Mouse (Mus musculus): Measurements from ENCODE around the gene Armc5. TPM values are rescaled to one million over a fixed set of nuclear protein-coding genes. Genes with fewer than 3 reads are reported as not detected.

Armc5 gene
- polyA plus RNA-seq, 1 experiment = 57.1 TPM

DNA sequence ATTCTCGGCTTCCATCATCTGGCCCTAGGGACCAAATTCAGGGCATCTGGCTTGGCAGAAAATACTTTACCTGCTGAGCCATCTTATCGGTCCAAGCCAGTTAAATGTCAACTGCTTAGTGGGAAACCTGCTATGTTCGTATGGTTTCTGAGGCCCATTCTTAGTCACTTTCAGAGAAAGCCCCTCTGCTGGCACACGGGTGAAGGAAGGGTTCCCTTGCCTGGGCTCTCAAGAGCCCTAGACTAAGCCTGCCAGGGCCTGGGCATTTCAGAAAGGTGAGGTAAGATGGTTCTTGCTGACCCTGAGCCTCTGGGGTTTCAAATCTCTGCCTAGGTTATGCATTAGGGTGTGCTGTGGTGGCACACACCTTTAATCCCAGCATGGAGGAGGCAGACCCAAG is 8.4 kb downstream of the Armc5 start:
- TF ChIP-seq CTCF (IDR thresholded peaks at IDR 0.05; ENCODE audit: extremely low read depth, insufficient read length, insufficient replicate concordance, low read depth, low read length) = no peak
- TF ChIP-seq POLR2A (IDR thresholded peaks at IDR 0.05; ENCODE audit: low read depth, low read length) = no peak
- Histone ChIP-seq H3K27me3 (ENCODE audit: control insufficient read depth, insufficient read depth, low read length) (no peaks in the 10 kb centered on the region), H3K4me3 (ENCODE audit: low read depth, low read length) (no peak overlapping the region), H3K4me1 (ENCODE audit: control insufficient read depth, insufficient read depth, insufficient read length, low read length) (no peaks in the 10 kb centered on the region; the same call in 1 of the 2 replicates), H3K27ac (ENCODE audit: insufficient read depth, low read depth, low read length) (peak overlapping the region; percentile 81), H3K36me3 (ENCODE audit: control insufficient read depth, insufficient read depth, low read length) (peaks cover 38% of the 10 kb centered on the region)
- WGBS = 94% methylated on average over 4 of the region's 4 CpGs

DNA sequence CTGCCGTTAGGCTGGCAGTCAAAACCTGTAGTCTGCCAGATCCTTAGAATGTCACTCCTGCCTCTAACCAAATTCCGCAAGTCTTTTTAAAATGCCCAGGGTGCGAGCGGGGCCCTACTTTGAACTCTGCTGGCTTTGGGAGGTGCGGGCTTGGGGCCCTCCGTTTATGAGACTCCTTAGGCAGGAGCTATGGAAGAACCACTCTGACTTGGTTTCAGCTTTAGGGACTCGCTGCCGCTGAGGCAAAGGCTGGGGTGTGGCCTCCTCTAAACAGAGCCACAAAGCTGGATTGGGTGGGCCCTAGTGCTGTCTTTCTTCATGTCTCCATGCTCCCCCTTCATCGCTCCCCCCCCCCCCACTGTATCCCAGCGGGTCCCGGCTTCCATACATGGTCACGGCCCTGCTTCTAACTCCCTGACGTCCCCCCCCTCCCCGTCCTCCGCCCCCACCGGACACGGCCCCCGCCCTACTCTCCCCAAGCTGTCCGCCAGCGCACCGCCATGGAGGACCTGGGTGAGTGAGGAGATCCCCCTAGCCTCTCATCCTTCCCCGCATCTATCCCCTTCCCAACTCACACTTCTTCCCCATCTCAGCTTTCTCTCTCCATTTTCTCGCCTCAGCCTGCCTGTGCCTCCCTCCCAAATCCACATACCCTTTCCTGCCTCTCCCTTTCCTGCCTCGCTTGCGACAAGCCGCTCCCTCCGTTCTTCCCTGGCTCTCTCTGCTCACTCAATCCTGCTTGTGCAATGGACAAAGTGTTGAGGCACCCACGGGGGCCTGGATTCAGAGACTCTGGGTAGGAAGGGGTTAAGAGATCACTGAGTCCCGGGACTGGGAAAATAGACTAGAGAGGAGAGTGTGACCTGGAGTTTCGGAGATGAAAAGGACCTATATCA is 9.6 kb downstream of the Armc5 start, which contains the start of gene Tgfb1i1:
Gene Tgfb1i1, plus strand, starts transcription at position 317 of the 896 bp plus-strand sequence.
- no peak for TF ChIP-seq POLR2A (IDR thresholded peaks at IDR 0.05; ENCODE audit: low read depth, low read length)
- no peak for TF ChIP-seq CTCF (IDR thresholded peaks at IDR 0.05; ENCODE audit: extremely low read depth, insufficient read length, insufficient replicate concordance, low read depth, low read length)
- Histone ChIP-seq H3K27me3 (ENCODE audit: control insufficient read depth, insufficient read depth, low read length) (no peaks in the 10 kb centered on the region), H3K36me3 (ENCODE audit: control insufficient read depth, insufficient read depth, low read length) (peaks cover 28% of the 10 kb centered on the region), H3K4me1 (ENCODE audit: control insufficient read depth, insufficient read depth, insufficient read length, low read length) (no peaks in the 10 kb centered on the region; the same call in 1 of the 2 replicates), H3K4me3 (ENCODE audit: low read depth, low read length) (peak within 1 kb of the TSS; percentile 70), H3K27ac (ENCODE audit: insufficient read depth, low read depth, low read length) (peak within 1 kb of the TSS; percentile 94)
- WGBS = 13% methylated on average over 28 of the region's 30 CpGs

DNA sequence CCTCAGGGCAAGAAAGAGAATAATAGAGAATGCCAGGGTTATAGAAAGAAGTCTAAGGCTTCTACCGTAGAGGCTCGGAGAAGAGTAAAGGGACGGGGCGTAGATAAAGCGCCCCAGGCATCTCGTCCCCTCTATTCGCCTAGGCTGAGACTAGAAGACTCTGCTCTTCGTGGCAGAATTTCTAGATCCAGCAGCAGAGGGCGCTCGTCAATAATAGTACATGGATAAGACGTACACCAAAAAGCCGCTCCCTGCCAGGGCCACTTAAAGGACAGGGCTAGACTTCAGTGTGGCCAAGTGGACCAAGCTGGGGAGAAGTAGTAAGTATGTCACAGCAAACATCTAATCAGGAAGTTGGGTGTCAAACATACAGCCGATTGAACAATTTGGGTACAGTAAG is 10.3 kb downstream of the Armc5 start:
- H3K4me3 ChIP-seq (ENCODE audit: low read depth, low read length) = peak overlapping the region; percentile 70; the same call in 1 of the 2 replicates

DNA sequence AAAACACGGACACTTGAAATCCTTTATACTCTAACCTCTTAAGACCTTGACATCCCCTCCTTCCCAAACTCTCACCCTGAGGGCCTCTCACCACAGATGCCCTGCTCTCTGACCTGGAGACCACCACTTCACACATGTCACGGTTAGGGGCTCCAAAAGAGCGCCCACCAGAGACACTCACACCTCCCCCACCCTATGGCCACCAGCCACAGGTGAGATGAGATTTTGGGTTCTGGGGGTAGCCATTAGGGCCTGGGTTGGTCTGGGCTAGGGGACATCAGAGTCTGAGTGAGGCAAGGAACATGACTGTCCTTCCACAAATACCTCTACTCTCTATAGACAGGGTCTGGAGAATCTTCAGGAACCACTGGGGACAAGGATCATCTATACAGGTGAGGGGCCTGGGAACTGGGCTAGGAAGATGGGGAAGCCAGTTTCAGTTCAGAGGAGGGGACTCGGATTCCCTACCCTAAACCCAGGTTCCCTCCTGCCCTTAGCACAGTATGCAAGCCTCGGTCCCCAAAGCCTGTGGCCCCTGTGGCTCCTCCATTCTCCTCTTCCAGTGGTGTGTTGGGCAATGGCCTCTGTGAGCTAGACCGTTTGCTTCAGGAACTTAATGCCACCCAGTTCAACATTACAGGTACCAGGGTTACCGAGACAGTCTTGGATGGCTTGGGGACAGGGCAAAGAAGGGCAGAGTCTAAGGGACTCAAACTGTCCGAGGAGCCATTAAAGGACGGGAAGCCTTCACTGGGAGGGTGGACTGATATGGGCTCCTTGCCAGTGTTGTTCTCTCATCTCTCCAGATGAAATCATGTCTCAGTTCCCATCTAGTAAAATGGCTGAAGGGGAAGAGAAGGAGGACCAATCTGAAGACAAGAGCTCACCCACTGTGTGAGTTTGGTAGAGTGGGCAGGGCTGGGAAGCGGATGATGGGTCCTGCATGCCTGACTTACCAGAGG is 11.2 kb downstream of the Armc5 start:
- Histone ChIP-seq H3K27me3 (ENCODE audit: control insufficient read depth, insufficient read depth, low read length) (no peaks in the 10 kb centered on the region), H3K4me1 (ENCODE audit: control insufficient read depth, insufficient read depth, insufficient read length, low read length) (peaks cover 3% of the 10 kb centered on the region), H3K36me3 (ENCODE audit: control insufficient read depth, insufficient read depth, low read length) (peaks cover 16% of the 10 kb centered on the region), H3K27ac (ENCODE audit: insufficient read depth, low read depth, low read length) (peak overlapping the region; percentile 17; the same call in 1 of the 2 replicates), H3K4me3 (ENCODE audit: low read depth, low read length) (peak overlapping the region; percentile 49)
- TF ChIP-seq POLR2A (IDR thresholded peaks at IDR 0.05; ENCODE audit: low read depth, low read length) (no peak), CTCF (IDR thresholded peaks at IDR 0.05; ENCODE audit: extremely low read depth, insufficient read length, insufficient replicate concordance, low read depth, low read length) (no peak)
- WGBS = 76% methylated on average over 10 of the region's 10 CpGs

More for the DNA sequence above, 10.3 kb downstream of the Armc5 start:
- 2% methylated on average over 13 of the region's 13 CpGs for WGBS
- TF ChIP-seq CTCF (IDR thresholded peaks at IDR 0.05; ENCODE audit: extremely low read depth, insufficient read length, insufficient replicate concordance, low read depth, low read length) (peak; percentile 77; the same call in 1 of the 2 replicates), POLR2A (IDR thresholded peaks at IDR 0.05; ENCODE audit: low read depth, low read length) (no peak)
- Histone ChIP-seq H3K27me3 (ENCODE audit: control insufficient read depth, insufficient read depth, low read length) (no peaks in the 10 kb centered on the region), H3K27ac (ENCODE audit: insufficient read depth, low read depth, low read length) (peak overlapping the region; percentile 94), H3K36me3 (ENCODE audit: control insufficient read depth, insufficient read depth, low read length) (peaks cover 22% of the 10 kb centered on the region), H3K4me1 (ENCODE audit: control insufficient read depth, insufficient read depth, insufficient read length, low read length) (no peaks in the 10 kb centered on the region; the same call in 1 of the 2 replicates)

DNA sequence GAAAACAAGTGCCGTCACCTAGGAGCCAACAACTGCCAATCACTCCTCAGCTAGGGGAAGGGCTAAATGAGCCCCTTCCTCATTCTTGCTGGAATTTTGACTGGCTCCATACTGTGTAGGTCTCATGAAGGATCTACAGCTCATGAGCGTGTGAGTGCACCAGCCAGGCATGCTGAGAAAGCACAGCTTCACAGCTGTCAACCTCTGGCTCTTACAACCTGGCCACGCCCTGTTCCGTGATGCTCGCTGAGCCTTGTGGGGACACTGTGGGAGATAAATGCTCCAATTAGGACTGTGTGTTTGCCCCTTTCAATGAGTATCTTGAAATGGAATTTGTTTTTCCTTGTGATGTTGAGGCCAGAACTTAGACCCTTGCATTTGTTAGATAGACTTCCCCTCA is 12.9 kb downstream of the Armc5 start:
- Histone ChIP-seq H3K4me1 (ENCODE audit: control insufficient read depth, insufficient read depth, insufficient read length, low read length) (peaks cover 3% of the 10 kb centered on the region), H3K27ac (ENCODE audit: insufficient read depth, low read depth, low read length) (no peak overlapping the region), H3K4me3 (ENCODE audit: low read depth, low read length) (no peak overlapping the region), H3K36me3 (ENCODE audit: control insufficient read depth, insufficient read depth, low read length) (peaks cover 6% of the 10 kb centered on the region; the same call in 1 of the 2 replicates), H3K27me3 (ENCODE audit: control insufficient read depth, insufficient read depth, low read length) (no peaks in the 10 kb centered on the region)
- TF ChIP-seq CTCF (IDR thresholded peaks at IDR 0.05; ENCODE audit: extremely low read depth, insufficient read length, insufficient replicate concordance, low read depth, low read length) = no peak
- no peak for TF ChIP-seq POLR2A (IDR thresholded peaks at IDR 0.05; ENCODE audit: low read depth, low read length)
- 54% methylated on average over 5 of the region's 5 CpGs for WGBS

DNA sequence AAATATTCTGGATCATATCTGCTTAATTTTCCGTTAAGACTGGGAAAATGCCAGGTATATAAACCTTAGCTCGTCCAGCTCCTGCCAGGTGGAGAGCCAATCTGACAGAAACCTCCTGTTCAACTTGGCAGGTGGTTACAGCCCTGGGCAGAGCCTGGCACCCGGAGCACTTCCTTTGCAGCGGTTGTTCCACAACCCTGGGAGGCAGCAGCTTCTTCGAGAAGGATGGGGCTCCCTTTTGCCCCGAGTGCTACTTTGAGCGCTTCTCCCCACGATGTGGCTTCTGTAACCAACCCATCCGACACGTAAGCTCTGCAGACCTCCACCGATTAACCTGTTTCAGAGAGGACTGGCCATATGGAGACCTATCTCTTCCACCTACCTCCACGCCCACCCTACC is 14.8 kb downstream of the Armc5 start:
- TF ChIP-seq POLR2A (IDR thresholded peaks at IDR 0.05; ENCODE audit: low read depth, low read length) (no peak), CTCF (IDR thresholded peaks at IDR 0.05; ENCODE audit: extremely low read depth, insufficient read length, insufficient replicate concordance, low read depth, low read length) (no peak)
- no peak overlapping the region for H3K4me3 ChIP-seq (ENCODE audit: low read depth, low read length)
- H3K4me1 ChIP-seq (ENCODE audit: control insufficient read depth, insufficient read depth, insufficient read length, low read length) = peaks cover 5% of the 10 kb centered on the region
- H3K36me3 ChIP-seq (ENCODE audit: control insufficient read depth, insufficient read depth, low read length) = peaks cover 3% of the 10 kb centered on the region; the same call in 1 of the 2 replicates
- no peak overlapping the region for H3K27ac ChIP-seq (ENCODE audit: insufficient read depth, low read depth, low read length)
- H3K27me3 ChIP-seq (ENCODE audit: control insufficient read depth, insufficient read depth, low read length) = no peaks in the 10 kb centered on the region
- 26% methylated on average over 12 of the region's 12 CpGs for WGBS
